Mouse (Mus musculus): ENCODE measurements around the gene Eipr1.

DNA sequence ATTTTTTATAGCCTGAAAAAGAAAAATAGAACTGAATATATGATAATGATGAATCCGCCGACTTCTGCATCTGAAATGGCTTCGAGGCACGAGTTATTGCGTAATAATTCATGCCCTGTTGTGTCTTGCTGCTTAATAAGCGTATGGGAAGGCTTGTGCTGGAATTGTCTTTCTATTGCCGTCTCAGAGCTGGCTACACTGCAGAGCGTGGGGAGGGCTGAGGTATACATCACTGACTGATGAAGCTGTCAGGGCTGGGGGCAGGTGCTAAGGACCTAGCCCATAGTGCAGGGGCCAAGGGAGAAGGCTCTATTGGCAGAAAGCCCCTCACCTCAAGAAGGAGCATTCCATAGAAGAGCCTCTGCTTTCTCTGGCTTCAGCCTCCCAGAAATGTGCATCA is 123.9 kb downstream of the Eipr1 start:
- TF ChIP-seq CTCF (IDR thresholded peaks at IDR 0.05) (no peak), EP300 (IDR thresholded peaks at IDR 0.05) (no peak)

Measured in lung, postnatal 0 days (tissue).